Mouse (Mus musculus): Measurements from ENCODE around the gene Olfr297. TPM values are rescaled to one million over a fixed set of nuclear protein-coding genes. Genes with fewer than 3 reads are reported as not detected.

Gene Olfr297
- not detected in 2 replicates for total RNA-seq (2021)
- long read RNA-seq, experiment 1, result 0 reads
- long read RNA-seq, experiment 2, result 0 reads

DNA sequence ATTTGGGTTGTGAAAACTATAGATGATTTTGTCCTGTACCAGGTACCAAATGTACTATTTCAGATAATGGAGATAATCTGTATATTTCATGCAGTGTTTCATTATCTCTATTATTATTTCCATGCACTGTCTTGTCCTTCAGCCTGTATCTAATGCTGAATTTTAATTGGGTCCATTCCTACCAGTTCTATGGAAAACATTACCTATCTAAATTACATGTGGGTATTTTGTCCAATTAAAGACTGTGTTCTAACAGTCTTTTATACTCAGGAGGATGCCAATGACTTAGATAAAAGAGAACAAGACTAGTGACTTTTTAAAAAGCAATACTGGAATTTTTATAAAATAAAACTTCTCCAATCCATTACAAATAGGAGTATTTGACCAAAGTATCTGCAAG lies at the start of gene Olfr297:
TSS of gene Olfr297 (plus strand) at position 301 of the 400 bp plus-strand sequence.
- no peak for DNase-seq

DNA sequence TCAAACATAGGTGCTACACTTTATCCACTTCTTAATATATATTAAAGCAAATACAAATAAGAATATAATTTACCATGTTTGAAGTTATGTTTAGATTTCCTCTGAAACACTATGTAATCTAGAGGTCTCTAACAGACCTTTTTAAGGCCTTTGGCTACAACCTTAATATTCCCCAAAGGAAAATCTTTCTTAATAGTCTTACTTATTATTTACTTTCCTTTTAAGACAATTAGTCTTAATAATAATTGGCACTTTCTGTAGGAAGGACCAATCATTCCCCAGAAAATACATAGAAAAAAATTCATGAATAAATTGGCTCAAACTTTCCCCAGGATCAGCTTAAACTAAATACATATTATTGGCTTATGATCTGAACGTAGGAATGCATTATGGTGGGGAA lies 27.4 kb upstream of the Olfr297 start, which contains the start of gene Olfr298:
TSS of gene Olfr298 (minus strand) at position 101 of the 400 bp plus-strand sequence.
- no peak for DNase-seq

Other genes with a start within 250 kb of the Olfr297 start
- not detected in 2 replicates for gene Olfr310, start 242.8 kb upstream of the Olfr297 start, total RNA-seq (2021)
- not detected in 2 replicates for gene Olfr309, start 206.3 kb upstream of the Olfr297 start, total RNA-seq (2021)
- not detected in 2 replicates for gene Olfr308, start 194.3 kb upstream of the Olfr297 start, total RNA-seq (2021)
- gene Olfr307, start 182.4 kb upstream of the Olfr297 start, total RNA-seq (2021), result not detected in 2 replicates
- gene Olfr305, start 153.0 kb upstream of the Olfr297 start, total RNA-seq (2021), result not detected in 2 replicates
- not detected in 2 replicates for gene Olfr304, start 133.3 kb upstream of the Olfr297 start, total RNA-seq (2021)
- gene Olfr303, start 122.2 kb upstream of the Olfr297 start, total RNA-seq (2021), result not detected in 2 replicates
- gene Olfr301, start 116.1 kb upstream of the Olfr297 start, total RNA-seq (2021), result not detected in 2 replicates
- gene Olfr299, start 60.0 kb upstream of the Olfr297 start, total RNA-seq (2021), result not detected in 2 replicates
- not detected in 2 replicates for gene Olfr298, start 27.5 kb upstream of the Olfr297 start, total RNA-seq (2021)
- gene Olfr295, start 63.9 kb downstream of the Olfr297 start, total RNA-seq (2021), result not detected in 2 replicates
- gene Olfr294, start 96.7 kb downstream of the Olfr297 start, total RNA-seq (2021), result not detected in 2 replicates
- not detected in 2 replicates for gene Olfr293, start 129.1 kb downstream of the Olfr297 start, total RNA-seq (2021)
- gene Olfr292, start 168.4 kb downstream of the Olfr297 start, total RNA-seq (2021), result not detected in 2 replicates

Measured in adrenal gland, postnatal 14 days (tissue).